Mouse (Mus musculus) retina, embryonic 14.5 days (tissue): Measurements from ENCODE around the gene Kif13a.

Experiments used
- DNase-seq: peaks from one replicate; pipeline ENCODE4 v3.0.0-alpha.2; 2015; ENCODE audit warnings: low spot score

Kif13a gene

DNA sequence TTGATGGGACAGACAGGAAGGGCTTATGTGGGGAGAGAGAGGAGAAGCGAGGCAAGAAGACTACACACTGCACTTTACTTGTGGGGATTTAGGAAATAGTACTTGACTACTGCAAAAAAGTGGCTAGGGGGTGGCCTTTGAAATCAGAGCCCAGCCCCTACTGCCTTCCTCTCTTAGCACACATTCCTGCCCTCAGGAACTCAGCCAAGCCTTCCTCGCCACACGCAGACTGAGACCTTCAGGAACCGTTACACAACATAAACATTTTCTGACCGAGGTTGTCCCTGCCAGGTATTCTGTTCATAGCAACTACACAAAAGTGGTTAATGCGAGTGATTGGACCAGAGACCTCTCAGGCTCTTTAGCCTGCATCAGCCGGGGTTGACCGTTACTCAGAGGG lies 8.1 kb downstream of the Kif13a start:
- no peak for DNase-seq

DNA sequence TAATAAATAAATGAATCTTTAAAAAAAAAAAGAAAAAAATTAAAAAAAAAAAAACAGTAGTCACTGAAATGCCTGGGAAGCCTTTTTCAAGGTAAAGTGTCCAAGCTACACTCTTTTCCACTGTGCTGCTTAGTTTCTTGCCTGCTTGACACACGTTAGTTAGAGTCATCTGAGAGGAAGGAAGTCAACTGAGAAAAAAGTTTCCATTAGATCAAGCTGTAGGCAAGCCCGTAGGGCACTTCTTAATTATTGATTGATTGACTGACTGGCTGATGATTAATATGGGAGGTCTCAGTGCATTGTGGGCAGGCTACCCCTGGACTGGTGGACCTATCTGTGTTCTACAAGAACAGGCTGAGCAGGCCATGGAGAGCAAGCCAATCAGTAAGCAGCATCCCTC lies 9.9 kb downstream of the Kif13a start:
- no peak for DNase-seq

DNA sequence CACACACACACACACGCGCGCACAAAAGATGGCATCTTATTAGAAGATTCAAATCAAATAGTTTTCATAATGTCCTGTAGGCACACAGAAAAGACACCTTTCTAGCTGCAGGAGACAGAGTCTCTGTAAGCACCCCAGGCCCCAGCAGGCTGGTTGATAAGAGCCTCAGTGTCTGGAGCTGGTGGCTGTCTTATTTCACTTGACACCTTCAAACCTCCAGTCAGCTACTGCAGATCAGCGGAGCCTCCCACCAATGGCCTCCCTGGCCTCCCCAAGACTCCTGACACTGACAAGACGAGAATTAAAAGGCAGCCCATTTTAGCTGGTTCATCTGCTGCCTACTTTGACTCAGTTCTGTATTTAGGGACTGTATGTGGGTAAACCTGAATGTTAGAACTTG lies 11.2 kb downstream of the Kif13a start:
- DNase-seq, result no peak

DNA sequence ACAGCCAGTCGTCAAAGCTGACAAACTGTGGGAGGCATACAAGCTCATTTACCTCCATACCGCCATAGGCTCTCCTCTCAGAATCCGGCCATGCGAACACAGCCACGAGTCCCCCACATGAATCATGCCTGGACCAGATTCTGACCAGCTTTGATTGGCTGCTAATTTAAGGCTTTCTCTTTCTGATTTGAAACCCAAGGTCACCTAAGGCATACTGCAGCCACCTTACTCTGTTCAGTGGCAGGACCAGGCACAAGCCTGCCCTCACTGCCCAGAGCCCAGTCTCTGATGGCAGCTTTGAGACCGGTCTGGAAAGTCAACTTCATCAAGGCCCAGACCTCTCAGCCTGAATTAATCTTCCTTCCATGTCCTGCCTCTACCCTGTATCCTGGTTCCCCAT lies 17.7 kb downstream of the Kif13a start:
- DNase-seq, result no peak

DNA sequence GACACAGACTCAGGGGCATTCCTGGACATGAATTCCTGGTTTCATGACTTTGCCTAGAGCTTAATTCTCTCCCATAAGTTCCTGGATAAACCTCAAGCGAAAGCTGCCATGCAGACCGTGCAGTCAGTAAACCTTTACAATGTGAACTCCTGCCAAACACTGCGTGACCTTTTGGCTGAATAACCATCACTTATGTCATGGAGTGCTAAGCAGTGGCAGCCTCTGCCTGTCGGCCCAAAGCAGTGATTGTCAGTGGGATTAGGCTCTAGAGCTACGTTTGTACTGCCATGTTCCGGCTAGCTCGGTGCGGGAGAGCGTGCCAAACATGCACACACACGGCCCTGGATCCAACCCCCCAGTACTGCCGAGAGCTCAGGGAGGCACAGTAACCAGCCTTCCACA lies 18.6 kb downstream of the Kif13a start:
- no peak for DNase-seq

DNA sequence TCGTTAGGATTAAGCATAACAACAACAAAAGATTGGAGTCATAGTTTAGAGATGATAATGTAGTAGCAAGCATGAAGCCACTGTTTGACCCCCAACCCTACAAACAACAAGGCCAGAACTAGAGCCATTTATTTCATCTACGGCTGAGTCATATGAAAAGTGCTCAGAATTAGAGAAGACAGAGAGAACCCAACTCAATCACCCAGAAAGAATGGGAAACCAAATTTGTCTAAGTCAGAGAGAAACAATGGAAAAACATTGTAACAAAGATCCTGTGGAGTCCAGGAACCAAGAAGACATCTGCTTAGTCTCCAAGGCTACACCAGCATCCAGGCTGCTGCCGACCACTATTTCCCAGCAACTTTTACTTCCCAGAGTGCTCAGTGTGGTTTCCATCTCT lies 19.7 kb downstream of the Kif13a start:
- DNase-seq, result no peak

DNA sequence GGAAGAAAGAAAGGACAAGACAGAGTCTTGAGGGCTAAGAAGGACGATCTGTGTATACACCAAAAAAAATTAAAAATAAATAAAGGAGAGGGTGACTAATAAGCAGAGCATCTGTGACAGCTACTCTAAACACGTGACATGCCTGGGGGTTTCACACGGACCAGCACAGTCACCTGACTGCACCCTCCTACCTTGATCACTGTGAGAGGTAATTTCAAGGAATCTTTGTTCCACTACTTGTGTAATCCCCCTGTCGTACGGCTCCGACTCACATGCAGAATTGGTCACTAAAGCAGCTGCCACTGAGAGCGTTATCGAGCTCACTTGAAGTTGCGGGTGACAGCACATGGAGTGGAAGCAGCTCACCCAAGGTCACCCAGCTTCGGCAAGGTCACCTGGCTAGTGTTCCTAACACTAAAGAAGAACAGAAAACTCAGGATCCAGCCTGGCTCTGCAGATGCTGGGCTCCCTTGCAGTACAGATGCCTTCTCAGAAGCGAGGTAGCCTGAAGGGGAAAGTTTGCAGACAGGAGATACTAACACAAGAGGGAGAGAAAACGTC lies 20.6 kb downstream of the Kif13a start:
- DNase-seq, result no peak

DNA sequence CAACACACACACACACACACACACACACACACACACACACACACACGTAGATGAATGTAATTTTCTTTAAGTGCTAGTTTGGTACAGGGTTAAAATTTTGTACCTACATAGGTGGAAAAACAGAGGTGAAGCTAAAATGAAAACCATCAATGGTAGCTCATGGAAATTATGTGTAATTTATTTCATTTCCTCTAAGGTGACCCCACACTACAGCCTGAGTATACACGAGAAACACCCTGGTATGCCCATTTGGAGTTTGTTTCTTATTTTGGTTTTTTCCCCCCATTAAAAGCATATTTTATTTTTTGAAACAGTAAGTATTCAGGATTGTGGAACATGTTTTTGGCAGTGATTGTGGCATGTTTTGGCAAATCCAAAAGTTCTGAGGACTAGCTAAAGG lies 21.3 kb downstream of the Kif13a start:
- no peak for DNase-seq

DNA sequence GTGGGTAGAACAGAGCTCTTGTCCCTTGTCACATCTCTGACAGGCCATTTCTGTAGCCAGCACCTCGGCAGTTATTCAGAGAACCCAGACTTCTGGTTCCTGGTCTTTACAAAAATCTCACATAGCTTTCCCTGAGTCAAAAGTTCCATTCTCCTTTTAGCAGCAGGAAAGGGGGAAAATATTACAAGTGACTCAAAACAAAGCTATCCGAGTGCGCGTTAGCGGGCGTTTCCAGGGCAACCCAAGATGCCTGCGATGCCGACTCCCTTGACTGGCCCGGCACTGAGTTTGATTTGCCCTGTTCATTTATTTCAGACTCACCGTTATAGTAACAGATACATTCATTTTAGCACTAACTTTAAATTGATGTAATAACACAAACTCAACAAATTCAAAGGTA lies 21.8 kb downstream of the Kif13a start:
- DNase-seq, result no peak

DNA sequence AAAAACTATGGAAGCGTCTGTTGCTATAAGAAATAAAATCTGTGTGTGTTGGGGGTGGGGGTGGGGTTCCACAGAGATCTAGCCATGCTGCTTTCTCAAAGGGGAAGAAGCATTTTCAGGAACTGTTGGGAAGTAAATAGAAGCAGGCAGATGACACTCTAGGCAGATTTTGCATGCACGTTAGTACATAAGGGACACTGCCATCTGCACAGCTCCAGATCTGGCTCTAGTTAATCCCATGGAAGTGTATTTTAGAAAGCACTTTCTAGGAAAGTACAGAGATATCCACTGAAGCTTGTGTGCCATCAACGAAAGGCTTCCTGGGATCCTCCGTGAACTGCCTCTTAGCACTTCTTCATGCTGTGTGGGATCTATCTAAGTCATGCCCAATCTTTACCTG lies 22.6 kb downstream of the Kif13a start:
- DNase-seq, result no peak

DNA sequence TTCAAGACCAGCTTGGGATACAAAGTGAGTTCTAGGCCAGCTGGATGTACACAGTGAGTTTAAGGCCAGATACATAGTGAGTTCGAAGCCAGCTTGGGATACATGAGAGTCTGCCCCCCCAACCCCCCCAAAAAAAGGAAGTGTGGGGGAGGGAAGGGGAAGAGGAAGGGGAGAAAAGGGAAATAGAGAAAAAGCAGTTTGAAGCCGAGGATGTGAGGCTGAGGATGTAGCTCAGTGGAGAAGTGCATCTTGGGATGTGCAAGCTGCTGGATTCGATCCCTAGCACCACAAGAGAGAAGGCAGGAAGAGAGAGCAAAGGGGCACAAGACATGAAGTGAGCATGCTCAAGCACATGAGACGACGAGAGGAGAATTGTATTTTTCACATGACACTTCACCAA lies 23.7 kb downstream of the Kif13a start:
- no peak for DNase-seq

DNA sequence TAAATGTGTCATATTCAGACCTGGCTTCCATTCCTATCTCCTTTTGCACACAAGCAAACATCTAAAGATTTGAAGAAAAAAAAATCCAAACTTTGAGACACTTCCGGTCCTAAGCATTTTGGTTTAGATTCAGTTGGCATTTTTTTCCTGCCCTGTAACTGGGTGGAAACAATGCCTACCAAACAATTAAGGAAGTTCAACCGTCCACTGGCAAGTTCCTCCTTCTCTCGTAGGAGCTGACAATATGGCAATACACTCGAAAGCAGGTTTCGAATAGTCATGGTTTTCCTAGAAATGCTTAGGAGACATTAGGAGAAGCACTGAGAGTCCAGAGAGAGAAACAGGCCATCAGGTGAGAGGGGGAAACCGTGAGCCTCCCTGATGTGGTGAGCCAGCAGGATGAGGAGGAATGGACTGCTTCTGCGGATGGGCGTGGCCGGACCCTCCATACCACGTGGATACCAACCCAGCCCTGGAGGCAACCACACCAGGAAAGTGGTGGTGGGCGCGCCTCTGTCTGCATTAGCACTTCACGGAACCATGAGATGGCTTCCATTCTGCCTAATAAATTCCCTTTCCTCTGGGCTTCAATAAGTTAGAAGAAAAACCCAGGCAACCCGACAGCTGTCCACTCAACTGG lies 24.6 kb downstream of the Kif13a start:
- no peak for DNase-seq

DNA sequence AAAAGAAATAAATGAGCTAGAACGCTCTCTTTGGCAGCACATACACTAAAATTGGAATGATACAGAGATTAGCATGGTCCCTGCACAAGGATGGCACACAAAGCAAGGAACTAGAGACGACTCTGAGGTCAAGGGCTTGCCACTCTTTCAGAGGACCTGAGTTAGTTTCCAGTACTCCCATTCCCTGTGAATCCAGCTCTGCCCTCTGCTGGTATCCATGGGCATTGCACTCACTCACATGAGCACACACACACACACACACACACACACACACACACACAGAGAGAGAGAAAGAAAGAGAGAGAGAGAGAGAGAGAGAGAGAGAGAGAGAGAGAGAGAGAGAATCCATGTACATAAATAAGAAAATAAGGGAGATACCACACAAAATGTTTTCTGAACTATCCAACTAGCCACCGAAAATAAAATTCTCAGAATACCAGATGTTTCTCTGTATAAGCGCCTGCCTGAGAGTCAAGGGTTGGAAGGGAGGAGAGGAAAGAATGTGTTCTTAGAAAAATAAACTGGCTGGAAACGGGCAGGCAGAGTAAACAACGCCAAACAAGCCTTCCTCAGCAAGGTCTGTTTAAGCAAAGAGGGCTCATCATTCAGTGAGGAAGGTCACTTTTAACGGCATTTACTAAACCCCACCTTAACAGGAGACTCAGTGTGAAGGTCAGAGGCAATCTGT lies 27.0 kb downstream of the Kif13a start:
- no peak for DNase-seq

DNA sequence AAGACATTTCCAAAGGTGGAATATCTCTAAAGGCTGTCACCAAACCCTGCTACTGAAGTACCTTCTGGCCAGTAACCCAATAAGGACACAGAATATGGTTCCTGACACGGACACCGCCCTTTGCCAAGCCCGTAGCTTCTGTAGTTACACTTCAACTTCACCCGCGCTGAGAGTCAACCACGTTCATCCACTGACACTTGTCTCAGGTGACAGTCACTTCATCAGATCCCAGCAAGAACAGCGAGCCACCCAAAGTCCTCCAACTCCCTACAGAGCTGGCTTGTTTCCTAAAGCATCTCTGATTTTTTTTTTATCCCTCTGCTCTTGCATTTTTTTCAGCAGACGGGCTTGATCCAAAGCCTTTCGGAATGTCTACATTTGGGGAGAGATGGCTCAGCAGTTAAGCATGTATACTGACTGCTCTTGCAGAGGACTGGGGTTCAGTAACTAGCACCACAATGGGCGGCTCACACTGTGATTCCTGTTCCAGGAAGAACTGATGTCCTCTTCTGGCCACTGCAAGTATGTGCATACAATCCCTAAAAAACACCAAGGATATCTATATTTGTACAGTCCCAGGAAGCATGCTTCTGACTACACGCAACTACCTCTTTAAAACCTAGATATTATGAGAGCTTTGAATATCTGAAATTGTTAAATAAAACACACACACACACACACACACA lies 28.7 kb downstream of the Kif13a start:
- DNase-seq, result no peak

DNA sequence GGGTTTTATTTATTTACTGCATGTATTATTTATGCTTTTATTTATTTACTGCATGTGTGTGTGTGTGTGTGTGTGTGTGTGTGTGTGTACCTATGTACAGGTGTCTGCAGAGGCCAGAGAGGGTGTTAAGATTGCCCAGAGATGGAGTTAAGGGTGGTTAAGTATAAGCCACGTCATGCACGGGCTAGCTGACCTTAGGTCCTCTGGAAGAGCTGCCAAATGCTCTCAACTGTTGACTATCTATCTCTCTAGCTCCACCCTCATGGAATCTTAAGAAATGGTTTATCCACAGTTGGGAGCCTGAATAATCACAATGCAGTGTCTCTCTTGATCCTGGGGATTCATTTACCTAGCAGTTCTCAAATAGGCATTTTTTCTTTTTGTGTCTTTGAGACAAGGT lies 30.8 kb downstream of the Kif13a start:
- DNase-seq, result no peak

DNA sequence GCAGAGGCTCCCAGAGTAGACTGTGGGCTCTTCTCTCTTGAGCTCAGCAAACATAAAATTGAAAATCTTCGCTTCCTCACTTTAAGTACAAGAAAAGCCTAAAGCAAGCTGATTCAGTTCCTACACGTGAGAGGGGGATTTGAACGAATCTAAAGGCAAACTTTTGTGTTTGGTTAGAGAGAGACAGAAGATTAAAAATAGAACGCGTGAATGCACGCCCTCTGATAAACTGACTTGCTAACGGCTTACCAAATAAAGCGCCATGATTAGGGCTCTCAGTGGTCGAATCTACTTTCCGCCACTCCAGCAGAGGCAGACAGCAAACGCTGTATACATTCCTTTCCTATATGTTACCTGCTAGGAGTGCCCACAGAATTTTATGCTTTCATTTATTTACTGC lies 31.3 kb downstream of the Kif13a start:
- no peak for DNase-seq

DNA sequence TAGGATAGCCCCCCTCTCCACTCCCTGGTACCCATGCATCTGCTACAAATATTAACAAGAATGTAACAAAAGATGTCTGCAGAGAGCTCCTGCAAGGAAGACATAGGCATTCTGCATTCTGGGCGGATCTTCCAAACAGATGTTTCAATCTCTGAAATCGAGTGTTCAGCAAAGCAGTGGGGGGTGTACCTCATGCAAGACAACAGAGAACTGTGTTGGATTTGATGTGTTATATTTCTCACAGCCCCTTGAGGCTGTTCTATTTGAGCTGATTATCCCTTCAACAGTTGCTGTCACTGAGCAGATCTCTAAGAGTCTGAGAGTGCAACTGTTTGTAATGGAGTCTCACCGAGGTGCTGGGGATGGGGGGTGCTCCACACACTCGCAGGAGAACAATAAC lies 37.3 kb downstream of the Kif13a start:
- peak; percentile 29 for DNase-seq

DNA sequence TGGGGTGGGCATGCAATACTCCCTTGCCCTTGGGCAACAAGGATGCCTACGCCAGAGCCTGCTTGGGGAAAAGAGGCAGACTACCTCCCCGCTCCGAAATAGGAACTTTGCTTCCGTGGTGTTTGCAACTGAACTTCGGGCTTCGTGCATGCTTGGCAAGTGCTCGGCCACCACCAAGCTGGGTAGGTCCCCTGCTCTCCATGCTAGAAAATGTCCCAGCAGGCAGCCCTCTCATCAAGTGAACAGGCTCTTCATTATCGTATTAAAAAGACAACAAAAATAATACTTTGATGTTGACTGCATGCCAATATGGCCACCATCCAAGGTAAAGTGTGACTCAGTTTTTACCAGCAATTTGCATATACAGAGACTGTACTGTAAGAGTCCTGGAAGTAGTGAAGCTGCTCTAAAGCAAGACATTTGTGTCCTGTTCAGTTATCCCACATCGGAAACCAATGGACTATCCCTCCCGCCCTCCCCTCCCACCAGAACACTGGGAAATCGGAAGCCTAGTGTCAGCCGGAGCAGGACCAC lies 41.5 kb downstream of the Kif13a start:
- DNase-seq, result no peak

DNA sequence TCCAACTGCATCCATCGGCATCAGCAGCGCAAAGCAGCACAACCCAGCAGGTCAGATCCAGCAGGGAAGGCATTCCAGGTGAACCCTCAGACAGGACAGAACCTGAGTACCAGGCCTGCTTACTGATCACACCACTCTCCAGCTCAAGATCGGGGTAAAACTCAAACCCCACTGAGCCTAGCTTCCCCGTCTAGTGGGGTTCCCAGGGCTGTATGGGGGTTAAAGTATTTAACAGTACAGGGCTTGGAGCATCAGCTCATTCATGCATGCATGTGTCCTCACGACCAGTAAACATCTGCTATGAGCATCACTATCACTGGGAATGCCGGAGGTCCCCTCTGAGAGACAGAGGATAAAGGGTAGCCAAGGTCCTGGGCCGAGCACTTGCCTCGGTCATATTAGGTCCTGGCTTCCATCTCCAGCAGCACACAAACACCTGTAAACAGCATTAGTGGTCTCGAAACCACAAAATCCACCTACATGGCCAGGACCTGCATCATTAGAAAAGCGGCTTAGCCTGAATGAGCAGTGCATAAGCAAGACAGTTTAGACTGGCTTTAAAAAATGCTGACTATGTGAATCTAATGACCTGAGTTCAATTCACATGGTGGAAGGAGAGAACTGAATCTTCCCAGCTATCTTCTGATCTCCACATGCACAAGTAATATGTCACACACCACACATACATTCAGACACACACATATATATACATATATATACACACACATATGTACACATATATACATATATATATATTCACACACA lies 43.0 kb downstream of the Kif13a start:
- no peak for DNase-seq

DNA sequence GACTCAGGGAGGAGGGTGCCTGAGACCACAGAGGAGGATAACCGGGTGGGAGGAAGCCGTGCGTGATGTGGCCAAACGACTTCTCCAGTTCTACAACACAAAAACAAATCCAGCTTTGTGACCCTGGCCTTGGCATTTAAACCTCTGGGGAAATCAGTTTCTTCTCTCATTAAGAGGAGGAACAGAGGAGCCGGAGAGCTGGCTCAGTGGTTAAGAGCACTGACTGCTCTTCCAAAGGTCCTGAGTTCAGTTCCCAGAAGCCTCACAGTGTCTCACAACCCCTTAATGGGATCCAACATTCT lies 44.0 kb downstream of the Kif13a start:
- peak; percentile 20 for DNase-seq

DNA sequence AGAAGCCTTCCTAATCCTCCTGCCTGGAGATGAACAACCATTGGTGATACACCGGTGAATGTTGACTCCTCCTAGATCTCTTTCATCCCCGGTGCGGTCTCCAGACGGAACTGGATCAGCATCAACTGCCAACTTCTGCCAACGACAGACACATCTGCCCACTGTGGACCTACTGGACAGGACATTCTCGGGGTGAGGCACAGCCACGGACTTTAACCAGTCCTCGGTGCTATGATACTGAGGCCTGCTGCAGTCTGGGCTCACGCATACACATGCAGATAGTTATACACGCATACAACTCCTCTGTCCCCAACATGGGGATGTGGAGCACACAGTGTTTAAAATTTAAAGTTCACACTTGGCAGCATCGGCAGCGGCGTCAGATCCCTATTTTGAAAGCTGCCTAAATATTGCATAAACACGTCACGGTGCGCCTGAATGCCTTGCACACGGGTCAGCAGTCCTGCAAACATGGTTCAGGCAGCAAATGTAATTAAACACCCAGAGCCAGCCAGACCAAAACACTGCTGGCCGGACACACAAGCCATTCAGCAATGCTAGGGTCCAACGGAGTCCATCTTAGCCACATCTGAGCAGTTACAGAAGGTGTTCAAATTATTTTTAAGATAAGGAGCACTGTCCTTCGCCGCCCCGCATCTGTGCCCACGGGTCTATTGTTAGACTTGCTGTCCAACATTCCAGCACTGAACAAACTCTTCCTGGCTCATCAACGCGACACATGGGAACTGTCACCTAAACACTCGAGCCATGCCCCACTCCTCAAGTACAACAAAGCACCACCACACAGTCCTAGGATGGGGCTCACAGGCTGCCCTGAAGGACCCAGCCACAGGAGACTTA lies 44.5 kb downstream of the Kif13a start:
- DNase-seq, result peak; percentile 62

DNA sequence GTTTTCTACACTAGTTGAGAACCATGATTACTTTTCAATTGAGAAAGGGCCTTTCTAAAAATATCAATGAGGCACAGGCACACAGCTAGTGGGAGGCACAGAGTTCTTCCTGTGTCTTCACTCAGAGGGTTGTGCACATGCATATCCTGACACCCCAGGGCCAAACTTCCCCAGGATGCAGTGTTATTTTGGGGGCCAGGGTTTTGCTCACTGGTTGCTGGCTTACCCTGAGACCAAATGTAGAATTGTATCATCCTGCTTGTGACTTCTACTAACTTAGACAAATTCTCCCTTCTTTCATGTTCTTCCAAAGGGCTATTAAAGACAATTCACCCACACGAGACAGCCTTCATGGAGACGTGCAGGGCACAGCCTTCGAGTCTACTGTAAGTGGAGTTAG lies 45.7 kb downstream of the Kif13a start:
- no peak for DNase-seq
